Mouse (Mus musculus) kidney, adult 11 months (tissue): ENCODE data around the gene Heatr3.

Source experiments
- DNase-seq: peaks from one replicate; pipeline ENCODE4 v3.0.0; 2022

The Heatr3 gene

DNA sequence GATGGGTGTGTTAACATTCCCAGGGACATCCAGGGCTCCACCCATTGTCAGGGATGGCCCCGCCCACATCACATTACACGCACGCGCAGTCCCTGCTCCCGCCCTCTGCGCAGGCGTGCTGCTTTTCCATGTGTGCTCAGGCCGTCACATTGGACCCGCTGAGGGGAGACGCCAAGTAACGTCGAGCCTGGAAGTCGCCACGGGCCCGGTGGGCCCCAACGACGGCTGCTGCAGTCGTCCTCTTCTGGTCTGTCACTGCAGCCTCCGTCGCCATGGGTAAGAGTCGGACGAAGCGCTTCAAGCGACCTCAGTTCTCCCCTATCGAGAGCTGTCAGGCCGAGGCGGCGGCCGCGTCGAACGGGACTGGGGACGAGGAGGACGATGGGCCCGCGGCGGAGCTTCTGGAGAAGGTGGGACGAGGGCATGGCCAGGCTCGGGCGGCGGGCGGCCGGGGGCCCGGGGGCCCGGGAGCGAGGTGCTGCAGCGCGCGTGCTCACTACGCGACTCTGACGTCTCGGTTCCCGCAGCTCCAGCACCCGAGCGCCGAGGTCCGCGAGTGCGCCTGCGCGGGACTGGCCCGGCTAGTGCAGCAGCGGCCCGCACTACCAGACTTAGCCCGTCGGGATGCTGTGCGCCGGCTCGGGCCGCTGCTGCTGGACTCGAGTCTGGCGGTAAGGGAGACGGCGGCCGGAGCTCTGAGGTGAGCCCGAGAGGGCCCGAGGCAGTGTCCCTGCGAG is at the start of gene Heatr3:
TSS of gene Heatr3 (plus strand) at position 108 of the 737 bp plus-strand sequence.
- DNase-seq = peak; percentile 95

DNA sequence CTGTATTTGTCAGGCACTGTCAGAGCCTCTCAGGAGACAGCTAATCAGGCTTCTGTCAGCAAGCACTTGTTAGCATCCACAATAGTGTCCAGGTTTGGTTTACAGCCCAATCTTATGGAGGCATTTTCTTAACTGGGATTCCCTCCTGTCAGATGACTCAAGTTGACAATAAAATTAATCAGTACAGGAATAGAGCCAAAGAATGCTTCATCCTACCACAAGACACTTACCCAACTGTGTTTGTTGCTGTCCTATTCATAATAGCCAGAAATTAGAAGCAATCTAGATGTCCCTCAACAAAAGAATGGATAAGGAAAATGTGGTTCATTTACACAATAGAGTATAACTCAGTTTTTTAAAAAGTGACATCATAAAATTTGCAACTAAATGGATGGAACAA is 49.6 kb upstream of the Heatr3 start:
- no peak for DNase-seq

DNA sequence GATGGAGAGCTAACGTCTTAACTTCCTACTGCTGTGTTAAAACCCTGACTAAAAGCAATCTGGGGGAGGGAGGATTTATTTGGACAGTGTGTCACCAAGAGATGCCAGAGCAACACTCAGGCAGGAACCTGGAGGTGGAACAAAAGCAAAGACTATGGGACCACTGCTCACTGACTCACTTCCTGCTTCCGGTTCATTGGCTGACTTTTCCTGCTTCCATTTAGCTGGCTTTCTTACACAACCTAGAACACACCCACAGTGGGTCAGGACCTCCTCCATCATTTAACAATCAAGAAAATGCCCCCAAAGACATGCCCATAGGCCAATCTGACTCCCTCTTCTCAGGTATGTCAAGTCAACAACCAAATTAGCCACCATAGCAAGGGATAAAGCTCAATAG is 46.0 kb upstream of the Heatr3 start:
- DNase-seq = no peak

DNA sequence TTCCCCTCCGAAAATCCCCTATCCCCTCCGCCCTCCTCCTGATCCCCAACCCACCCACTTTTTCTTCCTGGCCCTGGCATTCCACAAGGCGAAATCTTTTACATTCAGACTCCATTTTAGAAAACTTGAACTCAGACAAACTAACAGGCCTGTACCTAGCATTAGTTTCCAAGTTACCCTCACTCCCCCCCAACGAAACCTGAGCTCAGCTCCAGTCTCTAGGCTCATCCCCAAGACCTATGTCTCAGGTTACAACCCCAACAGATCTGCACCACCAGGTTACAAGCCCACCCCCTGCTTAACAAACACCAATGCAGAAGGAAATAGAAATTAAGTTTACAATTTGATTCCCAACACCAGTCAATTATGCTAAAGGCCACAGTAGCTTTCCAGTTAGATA is 44.3 kb upstream of the Heatr3 start:
- DNase-seq = no peak

DNA sequence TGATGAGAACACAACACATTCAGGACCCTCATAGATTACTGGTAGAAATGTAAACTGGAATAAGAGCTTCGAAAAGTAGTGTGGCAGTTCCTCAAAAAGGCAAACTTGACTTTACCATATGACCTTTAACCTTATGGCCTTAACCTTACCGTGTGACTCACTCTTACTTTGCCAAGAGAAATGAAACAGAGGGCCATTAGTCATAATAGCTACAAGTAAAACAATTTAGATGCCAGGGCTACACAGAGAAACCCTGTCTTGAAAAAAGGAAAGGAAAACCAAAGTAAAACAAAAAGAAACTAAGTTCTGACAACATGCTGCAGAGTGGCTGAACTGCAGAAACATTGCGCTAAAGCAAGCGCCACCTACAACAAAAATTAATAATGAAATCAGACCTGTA is 38.8 kb upstream of the Heatr3 start:
- DNase-seq = no peak

DNA sequence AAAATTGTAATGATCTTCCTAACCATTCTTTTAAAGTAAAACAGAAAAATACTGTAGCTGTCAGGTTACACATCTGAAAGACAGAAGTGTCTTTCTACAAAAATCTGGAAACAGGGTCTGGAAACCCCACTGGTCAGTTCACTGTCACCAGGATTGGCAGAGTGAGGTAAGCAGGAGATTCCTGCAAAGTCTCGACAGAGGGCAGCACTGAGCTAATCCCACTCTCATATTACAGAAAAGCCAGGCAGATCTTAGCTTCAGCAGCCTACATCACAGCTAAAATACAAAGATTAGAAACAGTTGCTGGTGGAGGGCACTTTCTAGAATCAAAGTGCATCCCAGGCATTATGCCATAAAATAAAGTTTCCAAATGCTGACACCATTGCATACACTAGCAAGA is 38.1 kb upstream of the Heatr3 start:
- peak; percentile 11 for DNase-seq

DNA sequence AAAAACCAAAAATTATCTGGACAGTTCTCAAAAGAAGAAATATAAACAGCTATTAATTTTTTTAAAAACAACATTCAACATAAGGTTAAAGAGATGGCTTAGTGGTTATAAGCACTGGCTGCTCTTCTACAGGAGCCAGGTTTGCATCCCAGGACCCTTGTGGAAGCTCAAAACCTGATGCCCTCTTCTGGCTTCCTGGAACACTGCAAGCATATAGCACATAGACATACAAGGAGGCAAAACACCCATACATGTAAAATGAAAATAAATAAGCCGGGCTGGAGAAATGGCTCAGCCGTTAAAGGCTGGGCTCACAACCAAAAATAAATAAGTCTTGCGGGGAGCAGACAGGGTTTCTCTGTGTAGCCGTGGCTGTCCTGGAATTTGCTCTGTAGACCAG is 28.4 kb upstream of the Heatr3 start:
- no peak for DNase-seq

DNA sequence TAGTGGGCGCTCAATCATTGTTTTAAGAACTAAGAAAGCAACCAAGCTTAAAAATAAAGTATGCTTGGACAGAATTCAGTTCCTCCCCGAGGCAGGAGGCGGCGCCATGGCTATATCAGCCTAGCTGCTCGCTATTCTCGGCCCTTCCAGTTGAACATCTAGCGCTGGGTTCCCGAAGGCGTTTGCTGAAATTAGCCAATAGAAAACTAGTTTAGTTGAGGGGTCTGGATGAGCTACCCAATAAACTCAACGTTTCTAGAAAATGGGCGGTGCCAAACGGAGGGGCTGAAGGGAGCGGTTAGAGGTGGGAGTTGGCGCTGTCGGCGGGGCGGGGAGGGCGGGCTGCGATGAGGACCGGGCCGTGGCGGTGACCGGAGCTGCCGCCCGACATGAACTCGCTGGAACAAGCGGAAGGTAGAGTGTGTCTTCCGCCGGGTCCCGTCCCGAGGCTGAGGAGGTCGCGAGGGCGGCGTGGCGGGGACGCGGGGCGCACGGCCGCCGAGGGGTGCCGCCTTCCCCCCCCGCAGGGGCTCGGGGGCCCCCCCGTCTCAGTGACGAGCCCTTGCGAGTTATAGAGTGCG is 19.1 kb upstream of the Heatr3 start, which contains the start of gene Cnep1r1:
TSS of gene Cnep1r1 (plus strand) at position 314 of the 581 bp plus-strand sequence.
- peak; percentile 95 for DNase-seq

DNA sequence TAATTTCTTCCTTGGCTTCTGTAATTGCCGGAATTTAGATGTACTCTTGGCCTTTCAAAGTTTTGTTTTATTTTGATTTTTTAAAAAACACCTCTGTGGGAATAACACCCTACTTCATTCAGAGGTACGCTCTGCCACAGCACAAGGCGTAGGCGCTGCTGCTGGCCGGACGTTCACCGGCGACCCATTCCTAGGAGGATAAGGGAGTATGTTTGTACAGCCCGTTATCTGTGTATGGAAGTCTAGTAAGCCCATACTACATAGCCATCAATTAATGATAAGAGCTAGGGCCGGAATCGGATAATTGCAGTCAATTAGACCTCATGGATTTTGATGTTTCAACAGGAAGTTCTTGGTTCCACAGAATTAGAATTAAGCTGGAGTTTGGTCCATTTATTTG is 18.6 kb upstream of the Heatr3 start:
- no peak for DNase-seq

DNA sequence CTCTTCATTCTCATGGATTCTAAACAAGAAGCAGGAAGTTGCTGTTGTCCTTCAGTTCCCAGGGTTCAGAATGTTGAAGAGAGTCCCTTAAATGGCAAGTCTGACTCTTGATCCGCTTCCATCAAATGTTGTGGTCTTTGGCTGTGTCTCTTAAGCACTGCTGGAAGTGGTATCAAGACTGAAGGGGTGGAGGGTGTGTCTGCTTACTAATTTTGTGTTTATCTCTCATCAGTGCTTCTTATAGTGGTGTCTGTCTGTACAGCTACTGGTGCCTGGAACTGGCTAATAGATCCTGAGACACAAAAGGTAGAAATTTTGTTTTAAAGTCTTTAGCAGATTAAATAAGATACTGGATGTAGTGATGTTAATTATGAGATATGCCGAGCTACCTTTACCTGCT is 12.8 kb upstream of the Heatr3 start:
- DNase-seq = no peak

DNA sequence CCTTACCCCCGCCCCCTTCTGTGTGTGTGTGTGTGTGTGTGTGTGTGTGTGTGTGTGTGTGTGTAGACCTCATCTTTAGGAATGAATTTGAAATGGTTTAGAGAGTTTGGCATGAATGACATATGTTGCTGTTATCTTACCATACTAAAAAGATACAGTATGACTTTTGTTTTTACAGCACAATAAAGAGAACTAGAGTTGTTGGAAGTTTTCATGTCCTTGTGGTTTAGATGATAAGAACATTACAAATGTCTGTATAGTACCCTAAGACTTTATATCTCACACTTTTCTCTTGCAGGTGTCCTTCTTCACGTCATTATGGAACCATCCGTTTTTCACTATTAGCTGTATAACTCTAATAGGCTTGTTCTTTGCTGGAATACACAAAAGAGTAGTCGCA is 8.3 kb upstream of the Heatr3 start:
- no peak for DNase-seq

DNA sequence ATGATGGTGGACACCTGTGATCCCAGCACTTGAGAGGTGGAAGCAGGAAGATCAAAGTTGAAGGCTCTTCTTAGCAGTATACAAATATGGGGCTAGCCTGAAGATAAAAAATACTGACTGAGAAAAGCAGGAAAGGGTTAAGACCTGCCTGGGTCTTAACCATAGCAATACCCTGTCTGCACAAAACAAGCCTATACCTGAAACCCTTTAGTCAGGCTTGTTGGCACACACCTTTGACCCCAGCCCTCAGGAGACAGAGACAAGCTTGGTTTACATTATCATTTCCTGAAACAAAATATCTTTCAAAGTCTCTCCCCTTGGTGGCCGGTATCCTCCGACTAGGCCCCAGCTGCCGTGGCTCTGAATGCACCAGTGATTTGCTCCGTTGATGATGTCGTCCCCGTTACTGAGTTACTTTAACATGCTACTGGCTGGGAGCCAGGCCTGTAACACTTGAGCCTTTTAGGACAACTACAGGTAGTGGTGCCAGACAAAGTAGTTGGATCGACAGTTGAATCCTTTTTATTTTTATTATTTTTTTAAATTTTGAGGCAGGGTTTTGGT is 6.8 kb upstream of the Heatr3 start:
- DNase-seq = peak; percentile 45

DNA sequence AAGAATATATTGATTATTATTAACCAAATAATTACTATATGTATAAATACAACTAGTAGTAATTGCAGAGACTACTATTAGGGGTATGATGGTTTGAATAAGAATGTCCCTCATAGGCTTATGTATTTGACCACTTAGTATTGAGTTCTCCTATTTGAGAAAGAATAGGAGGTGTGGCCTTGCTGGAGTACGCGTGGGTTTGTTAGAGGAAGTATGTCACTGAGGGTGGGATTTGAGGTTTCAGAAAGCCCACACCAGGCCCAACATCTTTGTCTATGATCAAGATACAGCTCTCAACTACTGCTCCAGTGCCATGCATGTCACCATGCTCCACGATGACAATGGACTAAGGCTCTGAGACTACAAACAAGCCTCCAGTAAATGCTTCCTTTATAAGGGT is 1.6 kb downstream of the Heatr3 start:
- no peak for DNase-seq

DNA sequence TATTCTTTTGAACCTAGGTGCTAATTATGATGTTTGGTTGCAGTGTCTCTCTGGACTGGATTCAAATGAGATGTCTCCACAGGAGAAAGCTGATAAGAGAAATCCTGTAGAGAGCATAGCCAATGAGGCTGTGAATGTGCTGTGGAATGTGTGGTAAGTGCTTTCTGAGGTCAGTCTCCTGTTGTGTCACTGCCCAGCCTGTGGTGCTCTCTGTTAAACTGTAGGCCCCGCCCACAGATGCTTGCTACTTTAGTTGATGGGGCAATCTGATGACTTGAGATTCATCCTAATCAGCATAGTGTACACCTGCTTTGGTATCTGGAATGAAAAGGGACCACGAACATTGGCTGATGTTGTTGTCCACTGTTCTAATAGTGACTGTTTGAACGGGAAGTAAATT is 4.0 kb downstream of the Heatr3 start:
- no peak for DNase-seq

DNA sequence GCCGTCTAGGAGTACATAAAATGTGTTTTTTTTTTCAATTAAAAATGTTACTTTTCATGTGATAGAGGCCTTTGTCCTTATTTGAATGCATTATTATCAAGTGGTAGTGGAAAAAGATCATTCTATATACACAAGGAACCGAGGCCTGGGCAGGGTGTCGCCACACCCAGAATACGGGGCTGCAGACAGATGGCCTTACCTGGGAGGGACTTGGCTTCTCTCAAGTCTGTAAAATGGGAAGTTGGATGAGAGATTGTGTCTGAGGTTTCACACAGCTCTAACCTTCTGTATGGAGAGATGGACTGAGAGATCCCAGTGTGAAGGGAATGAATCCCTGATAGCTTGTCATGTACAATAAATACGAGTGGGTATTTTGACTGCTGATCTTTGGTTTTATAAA is 6.4 kb downstream of the Heatr3 start:
- DNase-seq = no peak

DNA sequence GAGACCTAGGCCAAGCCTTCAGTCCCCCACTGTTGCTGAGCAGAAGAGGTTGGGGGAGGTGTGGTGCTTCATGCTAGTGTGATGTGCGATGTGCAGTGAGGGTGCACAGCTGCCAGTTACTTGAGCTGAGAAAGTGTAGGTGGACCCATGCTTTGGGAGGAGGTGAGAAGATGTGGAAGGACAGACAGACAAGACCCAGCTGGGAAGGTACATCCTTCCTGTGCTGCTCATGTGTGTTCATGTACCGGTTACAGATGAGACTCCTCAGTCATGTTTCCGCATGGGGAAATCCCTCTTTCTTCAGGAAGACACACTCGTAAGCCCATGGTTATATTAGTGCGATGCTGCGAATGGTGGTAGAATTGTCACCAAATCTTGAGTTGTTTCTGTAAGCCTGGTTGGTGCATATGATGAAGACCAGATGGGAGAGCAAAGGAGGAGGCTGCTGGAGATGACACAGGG is 13.3 kb downstream of the Heatr3 start:
- no peak for DNase-seq

DNA sequence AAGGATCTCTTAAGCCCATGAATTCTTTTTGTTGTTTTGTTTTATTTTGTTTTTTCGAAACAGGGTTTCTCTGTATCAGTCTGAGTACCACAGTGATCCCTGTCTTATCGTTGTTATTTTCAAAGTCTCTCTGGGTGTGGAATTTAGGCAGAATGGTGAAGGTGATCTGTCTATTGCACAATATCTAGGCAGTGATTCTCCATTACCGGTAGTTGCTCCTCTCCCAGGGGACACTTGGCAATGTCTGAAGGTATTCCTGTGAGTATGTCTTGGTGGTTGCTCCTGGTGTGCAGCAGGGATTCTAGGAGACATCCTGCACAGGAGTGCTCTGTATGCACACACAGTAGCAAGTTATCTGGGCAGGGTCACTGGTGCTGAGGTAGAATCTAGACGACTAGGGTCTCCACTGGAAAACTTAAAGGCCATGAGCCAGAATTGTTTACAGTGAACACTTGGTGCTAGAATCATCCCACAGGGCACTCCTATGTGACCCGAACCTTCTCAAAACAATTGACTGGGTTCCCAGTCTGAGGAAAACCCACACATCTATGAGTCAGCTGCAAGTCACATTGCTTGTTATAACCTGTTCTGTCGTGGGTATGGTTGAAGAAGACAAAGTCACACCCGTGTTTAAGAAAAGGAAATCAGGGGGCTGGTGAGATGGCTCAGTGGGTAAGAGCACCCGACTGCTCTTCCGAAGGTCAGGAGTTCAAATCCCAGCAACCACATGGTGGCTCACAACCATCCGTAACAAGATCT is 22.8 kb downstream of the Heatr3 start:
- DNase-seq = no peak

DNA sequence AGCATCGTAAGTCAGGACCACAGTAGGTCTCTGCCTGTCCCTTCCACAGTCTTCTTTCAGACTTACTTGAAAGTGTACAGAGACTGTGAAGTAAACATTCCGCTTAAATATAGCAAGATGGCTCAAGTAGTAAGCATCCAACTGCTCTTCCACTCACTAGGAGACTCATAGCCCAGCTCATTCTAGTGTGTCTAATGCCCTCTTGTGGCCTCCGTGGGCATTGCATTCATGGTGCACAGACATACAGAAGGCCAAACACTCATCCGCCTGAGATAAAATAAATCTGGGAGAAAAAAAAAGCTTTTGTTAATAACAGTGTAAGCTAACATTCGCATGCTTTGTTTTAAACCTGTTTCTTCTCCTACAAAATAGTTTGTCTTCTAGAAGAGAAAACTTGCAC is 23.8 kb downstream of the Heatr3 start:
- DNase-seq = peak; percentile 27

DNA sequence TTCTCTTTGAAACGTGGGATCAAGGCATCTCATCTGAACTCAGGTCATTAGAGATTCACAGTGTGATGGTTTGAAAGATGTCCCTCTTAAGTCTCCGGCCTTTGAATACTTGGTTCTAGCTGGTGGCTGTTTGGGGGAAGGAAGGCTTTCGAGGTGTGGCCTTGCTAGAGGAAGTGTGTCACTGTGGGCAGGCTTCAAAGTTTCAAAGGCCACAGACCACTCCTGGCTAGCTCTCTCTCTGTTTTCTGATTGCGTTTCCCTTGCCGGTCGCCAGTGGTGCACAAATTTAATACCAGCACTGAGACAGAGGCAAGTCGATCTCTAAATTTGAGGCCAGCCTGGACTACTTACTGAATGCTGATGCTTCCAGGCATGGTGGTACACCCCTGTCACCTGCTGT is 37.6 kb downstream of the Heatr3 start:
- DNase-seq = no peak

DNA sequence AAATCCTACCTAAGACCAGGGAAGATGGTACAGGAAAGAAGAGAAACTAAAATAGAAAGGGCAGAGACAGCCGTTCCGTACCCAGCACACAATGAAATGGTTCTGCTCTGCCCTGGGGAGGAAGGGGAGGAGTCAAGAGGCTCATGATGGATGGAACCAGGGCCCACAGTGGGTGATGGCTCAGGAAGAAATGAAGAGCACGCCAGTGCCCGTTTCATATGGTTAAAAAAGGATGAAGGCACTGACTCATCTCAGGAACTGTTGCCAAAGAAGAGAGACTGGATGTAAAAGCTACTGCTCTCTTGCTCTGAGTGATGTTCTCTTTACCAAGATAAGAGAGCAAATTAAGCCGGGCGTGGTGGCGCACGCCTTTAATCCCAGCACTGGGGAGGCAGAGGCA is 39.6 kb downstream of the Heatr3 start:
- no peak for DNase-seq

DNA sequence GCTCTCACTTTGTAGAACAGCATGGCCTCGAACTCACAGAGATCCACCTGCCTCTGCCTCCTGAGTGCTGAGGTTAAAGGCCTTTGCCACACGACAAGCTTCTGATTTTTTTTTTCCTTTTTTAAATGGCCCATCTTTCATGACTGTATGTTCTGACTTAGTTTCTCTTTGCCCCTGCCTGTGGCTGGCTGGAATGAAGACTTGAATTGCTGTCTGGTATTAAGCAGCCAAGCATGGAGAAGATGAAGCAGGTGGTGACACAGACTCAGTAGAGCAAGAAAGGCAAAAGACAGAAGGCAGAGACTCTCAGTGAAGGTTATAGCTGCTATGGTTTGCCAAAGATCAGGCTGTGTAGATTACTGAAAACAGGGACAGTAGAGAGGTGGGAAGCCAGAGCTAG is 45.5 kb downstream of the Heatr3 start:
- DNase-seq = no peak

DNA sequence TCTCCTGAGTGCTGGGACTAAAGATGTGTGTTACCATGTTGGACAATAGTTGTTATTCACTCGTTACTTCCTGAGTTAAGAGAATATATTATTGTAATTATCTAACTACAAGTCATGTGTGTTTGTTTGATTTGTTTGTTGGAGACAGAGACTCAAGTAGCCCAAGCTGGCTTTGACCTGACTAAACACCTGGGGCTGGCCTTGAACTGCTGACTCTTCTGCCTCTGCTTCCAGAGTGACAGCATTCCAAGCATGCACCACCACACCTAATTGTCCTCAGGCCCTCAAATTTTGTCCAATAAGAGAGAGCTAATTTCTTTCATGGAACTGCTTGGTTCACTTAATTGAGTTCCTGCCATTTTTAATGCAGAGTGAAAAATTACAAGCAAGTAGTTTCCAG is 47.3 kb downstream of the Heatr3 start:
- DNase-seq = no peak

DNA sequence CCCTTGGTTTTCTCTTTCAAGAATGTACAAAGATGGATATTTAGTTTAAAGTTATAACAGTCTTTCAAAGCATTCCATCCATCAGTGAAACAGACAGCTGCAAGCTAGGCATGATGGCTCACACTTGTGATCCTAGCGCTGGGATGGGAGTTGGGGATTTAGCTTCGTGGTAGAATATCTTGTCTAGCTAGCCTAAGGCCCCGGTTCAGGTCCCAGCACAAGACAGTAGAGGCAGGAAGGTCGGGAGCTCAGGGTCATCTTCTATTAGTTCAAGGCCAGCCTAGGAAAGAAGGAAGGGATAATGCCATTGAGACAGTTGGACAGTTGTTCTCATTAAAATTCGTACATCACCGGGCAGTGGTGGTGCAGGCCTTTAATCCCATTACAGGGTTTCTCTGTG is 48.1 kb downstream of the Heatr3 start:
- DNase-seq = no peak

DNA sequence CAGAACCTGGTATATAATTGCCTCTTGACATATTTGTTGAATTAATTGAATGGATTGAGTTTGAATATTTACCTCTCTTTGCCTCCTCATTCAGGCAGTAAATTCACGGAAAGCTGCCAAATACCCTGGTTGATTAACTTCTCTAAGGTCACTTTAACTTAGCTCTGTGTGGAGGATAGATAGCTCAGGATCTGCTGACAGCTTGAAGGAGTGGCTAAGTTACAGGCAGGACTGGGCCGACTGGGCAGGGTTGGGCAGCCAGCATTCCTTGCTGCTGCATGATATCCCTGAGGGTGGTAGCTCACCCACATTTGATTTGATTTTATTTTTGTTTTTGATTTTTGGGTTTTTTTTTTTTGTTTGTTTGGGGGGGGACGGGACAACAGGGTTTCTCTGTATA is 59.7 kb downstream of the Heatr3 start:
- DNase-seq = peak; percentile 45
